Mouse (Mus musculus) mouse embryonic stem cell (cell line): ENCODE data around the gene Ehd3.

Experiments used
- in situ Hi-C, 2 experiments: fragments of 300-500 bp; cut with MboI; formaldehyde crosslinking; loops; 1 replicate in 1 of 2; 3 replicates in 1 of 2; pipeline ENCODE4 v1.14.3; 2019 to 2020; ENCODE audit warnings: low sequenced_read_pairs in 2 of 2, low pct_unique_long_range_greater_than_20kb in 1 of 2, mixed read lengths in 1 of 2; ENCODE audit not compliant: unreplicated experiment in 1 of 2

The Ehd3 gene

DNA sequence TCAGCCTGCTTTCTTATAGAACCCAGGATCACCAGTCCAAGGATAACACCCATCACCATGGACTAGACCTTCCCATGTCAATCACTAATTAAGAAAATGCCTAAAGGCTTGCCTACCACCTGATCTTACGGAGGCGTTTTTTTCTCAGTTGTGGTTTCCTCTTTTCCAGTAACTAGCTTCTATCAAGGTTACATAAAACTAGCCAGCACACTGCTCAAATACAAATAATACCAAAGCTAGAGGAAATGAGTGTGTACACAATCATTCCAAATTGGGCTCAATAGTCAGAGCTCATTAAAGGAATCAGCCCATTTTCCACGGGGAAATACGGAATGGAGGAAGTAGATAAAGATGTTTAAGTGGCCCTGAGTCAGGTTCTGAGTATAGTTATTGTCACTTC, 71.3 kb downstream of the Ehd3 start:
- in situ Hi-C loops, result loop anchor here in 1 of 2 experiments (25.0 kb wide), 1 partner anchor 563 kb away; no protein-coding TSS in a partner anchor

- in situ Hi-C loops, result loop anchor here in 1 of 2 experiments (25.0 kb wide), 1 partner anchor 563 kb away; no protein-coding TSS in a partner anchor
These were observed 71.7 kb downstream of the Ehd3 start for GRCm38 (mm10) chr17:73875674-73876073.

DNA sequence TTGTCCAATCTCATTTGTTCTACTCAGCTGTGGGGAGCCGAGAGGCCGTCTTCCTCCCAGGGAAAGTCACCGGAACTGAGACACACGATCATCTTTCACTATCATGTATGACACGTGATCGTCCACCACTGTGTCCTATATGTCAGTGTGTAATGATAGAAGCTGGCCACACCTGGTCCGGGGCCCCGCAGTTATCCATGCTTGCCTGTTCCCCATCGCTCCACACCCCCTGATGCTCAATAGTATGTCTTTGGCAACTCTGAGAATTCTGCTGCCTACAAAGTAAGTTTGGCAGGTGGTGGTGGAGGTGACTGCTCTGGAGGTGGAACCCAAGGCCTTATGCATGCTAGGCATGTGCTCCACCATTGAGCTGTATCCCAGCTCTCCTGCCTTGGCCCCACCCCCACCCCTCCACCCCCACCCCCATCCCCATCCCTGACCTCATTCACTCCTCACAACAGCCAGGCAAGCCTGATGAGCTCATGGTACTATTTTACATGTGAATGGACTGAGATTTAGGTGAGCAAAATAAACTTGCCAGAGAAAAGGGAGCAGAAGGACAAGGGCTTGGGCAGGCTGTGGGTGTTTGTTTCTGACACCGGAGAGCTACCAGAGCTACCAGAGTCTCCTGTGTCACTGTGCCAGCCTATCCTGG, 75.5 kb downstream of the Ehd3 start:
- in situ Hi-C loops, result loop anchor here in 1 of 2 experiments (25.0 kb wide), 1 partner anchor 567 kb away; no protein-coding TSS in a partner anchor

GRCm38 (mm10) chr17:73880286-73880685, 76.4 kb downstream of the Ehd3 start:
- in situ Hi-C loops, result loop anchor here (5.0 to 25.0 kb wide), 2 partner anchors 568 to 573 kb away; no protein-coding TSS in a partner anchor

DNA sequence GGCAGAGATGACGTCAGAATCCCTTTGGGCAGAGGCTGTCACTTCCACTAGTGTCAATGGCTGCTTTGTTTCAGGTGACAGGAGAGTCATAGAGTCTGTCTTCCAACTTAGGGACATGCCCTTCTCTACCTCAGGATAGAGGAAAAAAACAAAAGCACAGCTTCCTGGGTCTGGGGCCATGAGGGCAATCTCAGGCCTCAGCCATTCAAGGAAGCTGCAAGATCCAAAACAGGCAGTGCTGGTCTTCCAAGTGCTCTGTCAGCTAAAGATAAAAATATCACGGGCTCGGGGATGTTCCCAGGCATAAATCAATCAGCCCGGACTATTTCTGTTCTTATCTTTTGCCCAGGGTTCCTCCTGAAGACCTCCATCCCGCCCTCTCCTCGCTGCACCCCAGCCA, 77.4 kb downstream of the Ehd3 start:
- in situ Hi-C loops, result loop anchor here (5.0 to 25.0 kb wide), 2 partner anchors 569 to 574 kb away; no protein-coding TSS in a partner anchor
